Mouse (Mus musculus): ENCODE results near the gene Gm11634.

- TF ChIP-seq POLR2A (IDR thresholded peaks at IDR 0.05; ENCODE audit: low read depth, low read length) (no peak), CTCF (conservative IDR thresholded peaks at IDR 0.05; ENCODE audit: insufficient read depth, insufficient read length, low read depth, low read length) (no peak)
Observed at GRCm38 (mm10) chr11:101615380-101615779, 16.3 kb upstream of the Gm11634 start.
